Mouse (Mus musculus) midbrain, postnatal 0 days (tissue): Measurements from ENCODE around the gene Mex3b. TPM values are rescaled to one million over a fixed set of nuclear protein-coding genes. Genes with fewer than 3 reads are reported as not detected.

ENCODE experiments used
- ATAC-seq: fragments of 200-750 bp; cut with Nextera tagmentation; 2 replicates; pipeline ENCODE4 v1.8.0; 2017; ENCODE audit warnings: moderate number of reproducible peaks, mild to moderate bottlenecking, moderate TSS enrichment, moderate library complexity; ENCODE audit not compliant: low FRiP score
- DNase-seq: peaks from one replicate; pipeline ENCODE4 v3.0.0-alpha.2; 2015; ENCODE audit warnings: low spot score
- H3K27ac ChIP-seq: fragments of 300-500 bp; sonication (generic); 2 replicates; pipeline ENCODE4 v1.5.1; 2014; ENCODE audit warnings: low read depth, mild to moderate bottlenecking, low read length, mixed read lengths
- H3K27me3 ChIP-seq: fragments of 300-500 bp; sonication (generic); 2 replicates; pipeline ENCODE4 v1.6.1; 2014; ENCODE audit warnings: low read length, control low read depth, mixed read lengths; ENCODE audit not compliant: insufficient read depth
- H3K36me3 ChIP-seq: fragments of 300-500 bp; sonication (generic); 2 replicates; pipeline ENCODE4 v1.6.1; 2014; ENCODE audit warnings: low read length, control low read depth, mixed read lengths; ENCODE audit not compliant: insufficient read depth
- H3K4me1 ChIP-seq: fragments of 300-500 bp; sonication (generic); 2 replicates; pipeline ENCODE4 v1.6.1; 2014; ENCODE audit warnings: mild to moderate bottlenecking, control low read depth, antibody characterized with exemption, low read length, mixed read lengths; ENCODE audit not compliant: insufficient read depth
- H3K4me2 ChIP-seq: fragments of 300-500 bp; sonication (generic); 2 replicates; pipeline ENCODE4 v1.6.1; 2014; ENCODE audit warnings: low read depth, mild to moderate bottlenecking, low read length, mixed read lengths; ENCODE audit not compliant: poor library complexity, severe bottlenecking
- H3K4me3 ChIP-seq: fragments of 300-500 bp; sonication (generic); 2 replicates; pipeline ENCODE4 v1.5.1; 2014; ENCODE audit warnings: low read depth, mild to moderate bottlenecking, low read length, moderate library complexity
- H3K9ac ChIP-seq: fragments of 300-500 bp; sonication (generic); replicated peaks from 2 replicates; pipeline ENCODE4 v1.6.1; 2014; ENCODE audit warnings: mild to moderate bottlenecking, low read length, moderate library complexity, mixed read lengths; ENCODE audit not compliant: poor library complexity, severe bottlenecking
- H3K9me3 ChIP-seq: fragments of 300-500 bp; sonication (generic); 2 replicates; pipeline ENCODE4 v1.6.1; 2016; ENCODE audit warnings: low read length, control low read depth
- CTCF ChIP-seq: IDR thresholded peaks from 2 replicates; pipeline ENCODE4 v1.5.1; 2016; ENCODE audit warnings: antibody characterized with exemption, mild to moderate bottlenecking
- WGBS: fragments of 180-500 bp; shearing (Covaris S2); extraction: QIAGEN DNeasy Blood & Tissue Kit; methylation state at CpG from one replicate; pipeline ENCODE4 v1.1.7; 2014; 5-methylcytosine and 5-hydroxymethylcytosine counted together
- polyA plus RNA-seq: library from polyadenylated mRNA; unstranded; fragments of >200 nt; fragmentation: Nextera tagmentation; extraction: Ambion mirVana; gene quantifications from 2 replicates; pipeline ENCODE4 v1.2.1, GENCODE M21; 2015
- total RNA-seq: library from RNA; depleted of rRNA; stranded (reverse); fragments of >200 nt; gene quantifications from 2 replicates; pipeline ENCODE4 v1.2.3, GENCODE M21; 2014

The Mex3b gene
- total and polyA plus RNA-seq, 2 experiments from 2014 or later = 17.1 to 101 TPM

GRCm38 (mm10) chr7:82869231-82870147 is 2.4 kb downstream of the Mex3b start:
- TF ChIP-seq CTCF = no peak
- no peak for ATAC-seq

GRCm38 (mm10) chr7:82870148-82870513 is 3.0 kb downstream of the Mex3b start:
- H3K36me3 ChIP-seq = peaks cover 14% of the 10 kb centered on the region
- peaks cover 2% of the 10 kb centered on the region; the same call in 1 of the 2 replicates for H3K4me1 ChIP-seq
- peak overlapping the region; percentile 64 for H3K4me3 ChIP-seq
- ATAC-seq = no peak
- 7% methylated on average over 18 of the region's 18 CpGs for WGBS
- TF ChIP-seq CTCF = no peak
- peak overlapping the region; percentile 95 for H3K4me2 ChIP-seq
- peak overlapping the region; percentile 99 for H3K9ac ChIP-seq
- no peak for DNase-seq
- no peaks in the 10 kb centered on the region for H3K27me3 ChIP-seq
- H3K27ac ChIP-seq = peak overlapping the region; percentile 97
- no peaks in the 10 kb centered on the region for H3K9me3 ChIP-seq

More at GRCm38 (mm10) chr7:82869231-82870147, 2.4 kb downstream of the Mex3b start:
- peak overlapping the region; percentile 64 for H3K4me3 ChIP-seq
- H3K27ac ChIP-seq = peak overlapping the region; percentile 97
- no peaks in the 10 kb centered on the region for H3K27me3 ChIP-seq
- H3K9ac ChIP-seq = peak overlapping the region; percentile 99
- H3K36me3 ChIP-seq = peaks cover 14% of the 10 kb centered on the region
- H3K9me3 ChIP-seq = no peaks in the 10 kb centered on the region
- peaks cover 7% of the 10 kb centered on the region for H3K4me1 ChIP-seq
- peak; percentile 59 for DNase-seq
- 2% methylated on average over 56 of the region's 56 CpGs for WGBS
- peak overlapping the region; percentile 95 for H3K4me2 ChIP-seq

- WGBS = 50% methylated on average over 4 of the region's 5 CpGs
Measured at GRCm38 (mm10) chr7:82876551-82876950, 9.4 kb downstream of the Mex3b start.

GRCm38 (mm10) chr7:82880016-82880415 is 12.9 kb downstream of the Mex3b start:
- no peak for TF ChIP-seq CTCF
- H3K27ac ChIP-seq = no peak overlapping the region
- no peak for DNase-seq
- no peaks in the 10 kb centered on the region for H3K27me3 ChIP-seq
- no peak overlapping the region for H3K4me2 ChIP-seq
- H3K4me1 ChIP-seq = no peaks in the 10 kb centered on the region
- ATAC-seq = no peak
- 94% methylated on average over 5 of the region's 5 CpGs for WGBS
- no peaks in the 10 kb centered on the region for H3K36me3 ChIP-seq
- H3K9me3 ChIP-seq = no peaks in the 10 kb centered on the region
- no peak overlapping the region for H3K4me3 ChIP-seq
- H3K9ac ChIP-seq = no peak overlapping the region

More at GRCm38 (mm10) chr7:82876551-82876950, 9.4 kb downstream of the Mex3b start:
- no peak for DNase-seq
- Histone ChIP-seq H3K36me3 (no peaks in the 10 kb centered on the region), H3K9ac (no peak overlapping the region), H3K27me3 (no peaks in the 10 kb centered on the region), H3K27ac (no peak overlapping the region), H3K4me1 (peaks cover 2% of the 10 kb centered on the region; the same call in 1 of the 2 replicates), H3K9me3 (no peaks in the 10 kb centered on the region), H3K4me3 (no peak overlapping the region), H3K4me2 (no peak overlapping the region)
- TF ChIP-seq CTCF = no peak
- no peak for ATAC-seq

- no peaks in the 10 kb centered on the region for H3K36me3 ChIP-seq
- no peak overlapping the region for H3K4me3 ChIP-seq
- TF ChIP-seq CTCF = 0 out of 2 replicates have a peak, but pooled peaks have one; percentile 7
- H3K4me2 ChIP-seq = no peak overlapping the region
- H3K27ac ChIP-seq = no peak overlapping the region
- DNase-seq (no peak), ATAC-seq (no peak)
- no peaks in the 10 kb centered on the region for H3K27me3 ChIP-seq
- WGBS = 91% methylated on average over 5 of the region's 5 CpGs
- H3K9ac ChIP-seq = no peak overlapping the region
- H3K4me1 ChIP-seq = no peaks in the 10 kb centered on the region
- no peaks in the 10 kb centered on the region for H3K9me3 ChIP-seq
Measured at GRCm38 (mm10) chr7:82880700-82881099, 13.6 kb downstream of the Mex3b start.

GRCm38 (mm10) chr7:82890317-82890850 is 23.3 kb downstream of the Mex3b start:
- Histone ChIP-seq H3K4me3 (no peak overlapping the region), H3K27ac (no peak overlapping the region), H3K36me3 (no peaks in the 10 kb centered on the region), H3K27me3 (no peaks in the 10 kb centered on the region), H3K4me2 (no peak overlapping the region), H3K9ac (no peak overlapping the region), H3K9me3 (no peaks in the 10 kb centered on the region), H3K4me1 (no peaks in the 10 kb centered on the region)
- DNase-seq (no peak), ATAC-seq (no peak)
- TF ChIP-seq CTCF = no peak
- WGBS = 85% methylated on average over 6 of the region's 6 CpGs
